Mouse (Mus musculus) hindbrain, postnatal 0 days (tissue): ENCODE results near the gene Abcb7. TPM values are rescaled to one million over a fixed set of nuclear protein-coding genes. Genes with fewer than 3 reads are reported as not detected.

ENCODE experiments used
- ATAC-seq: fragments of 200-750 bp; cut with Nextera tagmentation; 2 replicates; pipeline ENCODE4 v1.8.0; 2017; ENCODE audit warnings: mild to moderate bottlenecking, moderate TSS enrichment, moderate library complexity
- DNase-seq: peaks from one replicate; pipeline ENCODE4 v3.0.0-alpha.2; 2015; ENCODE audit warnings: low spot score
- H3K27ac ChIP-seq: fragments of 300-500 bp; sonication (generic); 2 replicates; pipeline ENCODE4 v1.5.1; 2014; ENCODE audit warnings: mild to moderate bottlenecking
- H3K27me3 ChIP-seq: fragments of 300-500 bp; sonication (generic); 2 replicates; pipeline ENCODE4 v1.6.1; 2014; ENCODE audit warnings: low read length, mixed read lengths; ENCODE audit not compliant: insufficient read depth
- H3K36me3 ChIP-seq: fragments of 300-500 bp; sonication (generic); 2 replicates; pipeline ENCODE4 v1.6.1; 2014; ENCODE audit warnings: low read length, mixed read lengths; ENCODE audit not compliant: insufficient read depth
- H3K4me1 ChIP-seq: fragments of 300-500 bp; sonication (generic); 2 replicates; pipeline ENCODE4 v1.6.1; 2014; ENCODE audit warnings: antibody characterized with exemption, low read length, mixed read lengths; ENCODE audit not compliant: insufficient read depth
- H3K4me2 ChIP-seq: fragments of 300-500 bp; sonication (generic); 2 replicates; pipeline ENCODE4 v1.6.1; 2014; ENCODE audit warnings: low read depth, mild to moderate bottlenecking, low read length, moderate library complexity, mixed read lengths
- H3K4me3 ChIP-seq: fragments of 300-500 bp; sonication (generic); 2 replicates; pipeline ENCODE4 v1.5.1; 2014; ENCODE audit warnings: low read length
- H3K9ac ChIP-seq: fragments of 300-500 bp; sonication (generic); replicated peaks from 2 replicates; pipeline ENCODE4 v1.6.1; 2014; ENCODE audit warnings: mild to moderate bottlenecking, low read length, moderate library complexity, mixed read lengths
- H3K9me3 ChIP-seq: fragments of 300-500 bp; sonication (generic); 2 replicates; pipeline ENCODE4 v1.6.1; 2016; ENCODE audit warnings: low read length, mixed read lengths
- CTCF ChIP-seq: IDR thresholded peaks from 2 replicates; pipeline ENCODE4 v1.5.1; 2016; ENCODE audit warnings: antibody characterized with exemption, control low read depth, low read depth
- WGBS: fragments of 180-500 bp; shearing (Covaris S2); extraction: QIAGEN DNeasy Blood & Tissue Kit; methylation state at CpG from one replicate; pipeline ENCODE4 v1.1.7; 2014; 5-methylcytosine and 5-hydroxymethylcytosine counted together
- polyA plus RNA-seq: library from polyadenylated mRNA; unstranded; fragments of >200 nt; fragmentation: Nextera tagmentation; extraction: Ambion mirVana; gene quantifications from 2 replicates; pipeline ENCODE4 v1.2.1, GENCODE M21; 2015
- total RNA-seq: library from RNA; depleted of rRNA; stranded (reverse); fragments of >200 nt; gene quantifications from 2 replicates; pipeline ENCODE4 v1.2.3, GENCODE M21; 2014; rRNA removed

Abcb7 gene
- total RNA-seq (10.3 and 23.2 TPM in 2 replicates), polyA plus RNA-seq (3.5 and 3.8 TPM in 2 replicates)

DNA sequence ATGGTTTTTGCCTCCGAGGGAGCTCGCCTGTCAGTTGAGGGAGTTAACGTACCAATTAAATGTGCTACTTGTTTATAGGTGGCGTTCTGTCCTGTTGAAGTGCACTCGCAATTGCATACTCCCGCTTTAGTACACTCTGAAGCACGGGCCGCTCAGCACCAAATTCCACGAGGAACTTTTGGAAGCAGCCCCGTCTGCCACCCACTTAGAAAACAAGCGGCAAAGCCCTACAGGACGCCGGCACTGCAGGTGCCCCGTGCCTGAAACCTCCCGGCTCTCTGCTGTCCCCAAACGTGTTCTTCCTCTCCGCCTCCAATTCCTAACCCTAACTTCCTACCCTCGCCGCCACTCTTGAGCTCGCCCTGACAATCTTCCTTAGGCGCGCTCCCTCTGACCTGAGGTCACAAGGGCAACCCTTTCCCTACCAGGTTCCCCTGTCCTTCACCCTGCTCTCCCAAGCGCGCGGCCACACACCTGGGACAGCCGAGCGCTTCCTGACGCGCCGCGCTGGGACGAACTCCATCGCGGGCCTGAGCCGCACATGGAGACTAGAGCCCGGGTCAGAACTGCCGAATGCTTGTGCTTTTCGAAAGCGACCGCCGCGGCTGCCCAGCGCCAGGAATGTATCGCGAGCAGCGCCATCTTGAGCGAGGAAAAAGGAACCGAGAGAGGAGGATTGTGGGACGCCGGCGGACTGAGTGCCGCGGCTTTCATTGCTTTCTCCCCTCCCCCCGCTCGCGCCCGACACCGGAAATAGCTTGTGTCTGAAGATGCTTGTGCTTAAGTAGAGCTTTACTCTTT, at the start of gene Abcb7:
Gene Abcb7, minus strand, starts transcription at position 674 of the 801 bp plus-strand sequence.
- H3K36me3 ChIP-seq, result no peaks in the 10 kb centered on the region
- 20% methylated on average over 58 of the region's 58 CpGs for WGBS
- TF ChIP-seq CTCF, result peak; percentile 31
- H3K4me3 ChIP-seq, result peak within 1 kb of the TSS; percentile 62
- H3K27ac ChIP-seq, result peak within 1 kb of the TSS; percentile 80
- H3K27me3 ChIP-seq, result no peaks in the 10 kb centered on the region
- no peaks in the 10 kb centered on the region for H3K4me1 ChIP-seq
- peak within 1 kb of the TSS; percentile 56 for H3K4me2 ChIP-seq
- ATAC-seq (peak; percentile 98), DNase-seq (peak; percentile 90)
- peak within 1 kb of the TSS; percentile 54 for H3K9ac ChIP-seq
- no peaks in the 10 kb centered on the region for H3K9me3 ChIP-seq

DNA sequence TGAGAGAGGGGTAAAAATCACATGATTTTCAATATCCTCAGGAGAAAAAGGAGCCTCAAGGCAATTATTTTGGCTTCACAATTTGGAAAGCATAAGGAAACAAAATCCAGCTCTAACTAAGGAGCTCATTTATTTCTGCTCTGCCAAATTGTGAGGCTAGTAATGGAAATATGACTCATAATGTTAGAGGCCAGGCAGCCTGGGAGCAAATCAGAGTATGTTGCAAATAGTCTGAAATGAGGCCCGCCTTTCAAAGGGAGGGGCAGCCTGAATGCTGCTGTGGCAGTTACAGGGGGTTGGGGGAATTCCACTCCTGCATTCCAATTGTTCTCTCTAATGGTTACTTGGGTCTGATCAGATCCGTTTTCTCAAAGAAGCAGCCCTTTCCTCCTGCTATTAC, 48.1 kb upstream of the Abcb7 start:
- no peak overlapping the region for H3K4me2 ChIP-seq
- 35% methylated on average over 2 of the region's 2 CpGs for WGBS
- ATAC-seq (no peak), DNase-seq (no peak)
- H3K36me3 ChIP-seq, result no peaks in the 10 kb centered on the region
- H3K9ac ChIP-seq, result no peak overlapping the region
- H3K4me1 ChIP-seq, result no peaks in the 10 kb centered on the region
- H3K27me3 ChIP-seq, result no peaks in the 10 kb centered on the region
- H3K9me3 ChIP-seq, result no peaks in the 10 kb centered on the region
- TF ChIP-seq CTCF, result no peak
- H3K4me3 ChIP-seq, result no peak overlapping the region
- no peak overlapping the region for H3K27ac ChIP-seq

DNA sequence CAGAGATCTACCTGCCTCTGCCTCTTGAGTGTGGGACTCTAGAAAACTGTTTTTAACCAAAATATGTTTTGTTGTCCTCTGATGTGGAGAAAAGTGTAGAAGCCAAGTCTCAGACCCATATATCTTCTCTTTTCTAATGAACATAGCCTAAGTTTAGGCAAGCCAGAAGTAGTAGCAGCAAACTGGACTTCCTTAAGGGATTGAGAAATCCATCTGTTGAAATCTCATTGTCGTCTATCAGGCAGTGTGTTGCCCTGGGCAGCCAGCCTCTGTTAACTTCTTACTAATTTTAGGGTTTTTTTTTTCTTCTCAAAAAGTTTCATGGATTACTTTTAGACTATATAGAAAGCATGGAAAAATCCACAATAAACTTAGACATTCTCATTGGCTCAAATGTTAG, 38.8 kb upstream of the Abcb7 start:
- no peak overlapping the region for H3K27ac ChIP-seq
- no peak for DNase-seq
- H3K9ac ChIP-seq, result no peak overlapping the region
- H3K4me1 ChIP-seq, result no peaks in the 10 kb centered on the region
- no peak overlapping the region for H3K4me3 ChIP-seq
- H3K9me3 ChIP-seq, result no peaks in the 10 kb centered on the region
- 71% methylated on average over 1 of the region's 1 CpGs for WGBS
- no peaks in the 10 kb centered on the region for H3K27me3 ChIP-seq
- no peak for TF ChIP-seq CTCF
- no peak for ATAC-seq
- H3K4me2 ChIP-seq, result no peak overlapping the region
- no peaks in the 10 kb centered on the region for H3K36me3 ChIP-seq

DNA sequence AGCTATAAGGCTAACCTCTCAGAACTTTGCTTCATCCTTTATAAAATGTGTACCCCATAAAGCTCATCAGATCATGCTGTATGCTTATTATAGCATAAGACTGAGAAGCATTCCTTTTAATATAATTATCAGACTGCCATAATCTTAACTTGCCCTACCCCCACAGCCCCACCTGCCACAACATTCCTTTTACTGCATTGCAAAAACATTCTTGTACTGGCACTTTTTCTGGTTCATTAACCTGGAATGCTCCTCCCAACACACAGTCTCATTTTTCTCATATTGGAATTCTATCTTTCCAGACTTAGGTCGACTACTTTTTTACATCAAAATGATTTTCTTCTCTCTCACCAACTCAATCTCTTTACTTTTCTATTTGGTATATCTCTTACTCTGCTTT, 19.8 kb upstream of the Abcb7 start:
- Histone ChIP-seq H3K27ac (no peak overlapping the region), H3K4me1 (no peaks in the 10 kb centered on the region), H3K36me3 (no peaks in the 10 kb centered on the region), H3K4me2 (no peak overlapping the region), H3K9me3 (no peaks in the 10 kb centered on the region), H3K4me3 (no peak overlapping the region), H3K9ac (no peak overlapping the region), H3K27me3 (no peaks in the 10 kb centered on the region)
- TF ChIP-seq CTCF, result no peak
- no peak for DNase-seq
- ATAC-seq, result no peak
- 38% methylated on average over 1 of the region's 1 CpGs for WGBS

DNA sequence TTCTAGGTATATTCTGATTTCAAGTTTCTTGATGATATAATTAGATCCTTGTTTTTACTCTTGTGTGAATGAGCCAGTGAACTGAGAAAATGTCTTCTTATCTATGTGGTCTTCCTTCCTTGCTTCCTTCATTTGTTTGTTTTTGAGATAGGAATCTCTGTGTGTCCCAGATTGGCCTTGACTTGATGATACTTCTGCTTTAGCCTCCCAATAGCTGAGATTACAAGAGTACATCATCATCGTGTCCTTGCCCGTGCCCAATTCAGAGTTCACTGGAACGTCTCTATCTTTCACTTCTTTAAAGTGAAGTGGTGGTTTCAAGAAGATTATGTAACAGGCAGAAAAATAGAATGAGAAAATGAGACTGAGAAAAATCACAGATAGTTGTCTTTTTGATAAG, 14.5 kb upstream of the Abcb7 start:
- TF ChIP-seq CTCF, result no peak
- ATAC-seq, result no peak
- WGBS, result 90% methylated on average over 3 of the region's 3 CpGs
- Histone ChIP-seq H3K27ac (no peak overlapping the region), H3K9me3 (no peaks in the 10 kb centered on the region), H3K36me3 (no peaks in the 10 kb centered on the region), H3K9ac (no peak overlapping the region), H3K4me3 (no peak overlapping the region), H3K27me3 (no peaks in the 10 kb centered on the region), H3K4me2 (no peak overlapping the region), H3K4me1 (no peaks in the 10 kb centered on the region)
- DNase-seq, result no peak

DNA sequence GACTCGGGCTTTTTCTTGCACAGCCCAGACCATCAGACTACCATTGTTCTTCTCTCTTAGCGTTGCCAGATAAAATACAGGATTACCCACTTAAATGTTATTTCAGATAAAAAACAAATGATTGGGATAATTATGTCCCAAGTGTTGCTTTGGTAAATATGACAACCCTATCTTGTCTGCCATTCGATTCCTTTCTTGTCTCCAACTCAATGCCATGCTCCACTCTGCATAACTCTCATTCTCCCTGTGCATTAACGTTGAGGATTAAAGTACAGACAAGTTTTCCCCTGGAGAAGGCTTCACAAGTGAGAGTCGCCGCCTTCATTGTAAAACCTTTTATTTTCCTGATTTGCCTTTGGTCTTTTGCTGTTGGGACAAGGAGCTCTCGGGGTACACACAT, 339 bp upstream of the Abcb7 start:
- no peak for TF ChIP-seq CTCF
- no peaks in the 10 kb centered on the region for H3K4me1 ChIP-seq
- no peaks in the 10 kb centered on the region for H3K36me3 ChIP-seq
- H3K27ac ChIP-seq, result peak overlapping the region; percentile 80
- ATAC-seq (no peak), DNase-seq (no peak)
- peak overlapping the region; percentile 62 for H3K4me3 ChIP-seq
- no peaks in the 10 kb centered on the region for H3K9me3 ChIP-seq
- no peaks in the 10 kb centered on the region; the same call in 1 of the 2 replicates for H3K27me3 ChIP-seq
- H3K9ac ChIP-seq, result peak overlapping the region; percentile 37
- H3K4me2 ChIP-seq, result peak overlapping the region; percentile 56
- 49% methylated on average over 7 of the region's 7 CpGs for WGBS

DNA sequence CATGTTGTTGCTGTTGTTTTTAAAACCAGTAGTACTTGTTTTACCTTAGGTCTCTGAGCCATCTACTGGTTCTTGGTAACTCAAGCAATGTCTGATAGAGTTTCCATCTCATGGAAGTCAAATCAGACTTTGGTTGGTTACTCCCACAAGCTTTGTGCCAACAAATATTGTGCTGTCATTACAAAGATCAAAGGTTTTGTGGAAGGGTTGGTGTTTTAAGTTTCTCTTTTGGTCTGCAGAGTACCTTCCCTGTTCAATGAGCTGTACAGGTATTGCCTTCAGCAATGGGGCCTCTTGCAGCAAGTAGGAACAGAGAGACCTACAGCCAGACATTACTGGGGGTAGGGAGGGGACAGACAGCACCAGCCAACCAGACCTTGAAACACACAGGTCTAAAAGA, 5.5 kb downstream of the Abcb7 start:
- H3K9me3 ChIP-seq, result no peaks in the 10 kb centered on the region
- no peak overlapping the region for H3K4me2 ChIP-seq
- H3K36me3 ChIP-seq, result no peaks in the 10 kb centered on the region
- no peak overlapping the region for H3K9ac ChIP-seq
- no peaks in the 10 kb centered on the region for H3K4me1 ChIP-seq
- no peak overlapping the region for H3K4me3 ChIP-seq
- DNase-seq, result no peak
- TF ChIP-seq CTCF, result no peak
- no peak for ATAC-seq
- no peaks in the 10 kb centered on the region for H3K27me3 ChIP-seq
- no peak overlapping the region for H3K27ac ChIP-seq
